Comparison of ENCODE assay signal across 11 mouse cellular contexts in genomic region chr1:124041559-124041958, GRCm38 (mm10). TPM values are rescaled to one million over a fixed set of nuclear protein-coding genes. Genes with fewer than 3 reads are reported as not detected.
DNase-seq lines count a peak whose midpoint lies in the region; ATAC-seq and TF ChIP-seq lines count a peak whose summit lies in the region.
"Had no signal": no experiment of that assay in that cellular context is flagged by ENCODE, and none has a peak within 500 bp of the region (broad histone marks: within the 10 kb centered on the region; RNA-seq: fewer than 3 reads in every experiment).

No protein-coding gene starts in this region.

- TF ChIP-seq POLR2A in cortical plate, adult 2 months (IDR thresholded peaks at IDR 0.05; ENCODE audit: extremely low read depth, insufficient read depth, low read length), result no peak

- WGBS in forebrain, embryonic 12.5 days, result 3% methylated on average over 3 of the region's 3 CpGs

- no peak overlapping the region for H3K4me3 ChIP-seq in cortical plate, adult 2 months (ENCODE audit: insufficient read depth, low read length)
- H3K4me3 ChIP-seq in forebrain, embryonic 12.5 days (replicated peaks), result no peak overlapping the region
- H3K4me3 ChIP-seq: heart, embryonic 13.5 days; lung, embryonic 15.5 days; stomach, embryonic 15.5 days had no signal

- no peaks in the 10 kb centered on the region for H3K9me3 ChIP-seq in forebrain, embryonic 12.5 days
- H3K9me3 ChIP-seq: heart, embryonic 13.5 days; lung, embryonic 15.5 days; stomach, embryonic 15.5 days had no signal

- H3K4me1 ChIP-seq in cortical plate, adult 2 months (ENCODE audit: control insufficient read depth, insufficient read depth, low read length), result no peaks in the 10 kb centered on the region; the same call in 1 of the 2 replicates
- peaks cover 7% of the 10 kb centered on the region for H3K4me1 ChIP-seq in forebrain, embryonic 12.5 days
- H3K4me1 ChIP-seq: lung, embryonic 15.5 days had no signal

- no peak overlapping the region for H3K4me2 ChIP-seq in forebrain, embryonic 12.5 days
- H3K4me2 ChIP-seq: heart, embryonic 13.5 days; lung, embryonic 15.5 days; stomach, embryonic 15.5 days had no signal

- no peak overlapping the region for H3K9ac ChIP-seq in forebrain, embryonic 12.5 days
- H3K9ac ChIP-seq: heart, embryonic 13.5 days; lung, embryonic 15.5 days; stomach, embryonic 15.5 days had no signal

- intact Hi-C loops in heart, postnatal 10 days (cut with DNase I), result no loop called here
- intact Hi-C loops in heart, postnatal 36 days (cut with DNase I), result no loop called here

- ATAC-seq in forebrain, embryonic 12.5 days (ENCODE audit: low FRiP score), result no peak

- peak; percentile 1 to 9 for DNase-seq in heart, postnatal 10 days
- DNase-seq in heart, postnatal 36 days, result no peak
- DNase-seq in right cerebral cortex, adult 18-20 months, result peak; percentile 56
- DNase-seq in right cerebral cortex, postnatal 25 days, result no peak
- DNase-seq in retina, postnatal 7 days (ENCODE audit: low read depth, low spot score), result peak; percentile 4
- no peak for DNase-seq in frontal cortex, postnatal 14 days (ENCODE audit: low spot score in 2 of 2)

- peaks cover 34% of the 10 kb centered on the region for H3K27me3 ChIP-seq in forebrain, embryonic 12.5 days

- peak; percentile 60 for TF ChIP-seq CTCF in cortical plate, adult 2 months (IDR thresholded peaks at IDR 0.05; ENCODE audit: extremely low read depth, insufficient read depth, low read length)

- H3K36me3 ChIP-seq in forebrain, embryonic 12.5 days (replicated peaks), result no peaks in the 10 kb centered on the region
- H3K36me3 ChIP-seq: heart, embryonic 13.5 days; lung, embryonic 15.5 days; stomach, embryonic 15.5 days had no signal

- H3K27ac ChIP-seq in cortical plate, adult 2 months (ENCODE audit: insufficient read depth, low read length), result no peak overlapping the region
- H3K27ac ChIP-seq in forebrain, embryonic 12.5 days, result no peak overlapping the region
- H3K27ac ChIP-seq: heart, embryonic 13.5 days; lung, embryonic 15.5 days; stomach, embryonic 15.5 days had no signal

RNA-seq across cellular contexts. Expression of gene Dpp10, which starts 3.8 kb away (rescaled TPM):
- under 1 TPM in 1 of 2 experiments, not detected in 1; 0.45 TPM for total RNA-seq in heart, postnatal 10 days (2021)
- not detected for total RNA-seq in heart, postnatal 36 days (2021)
- 66.9 and 71.1 TPM in 2 replicates for polyA plus RNA-seq in cortical plate, adult 2 months (2012; rRNA removed)
- 0.77 and 0.97 TPM in 2 replicates for polyA plus RNA-seq in forebrain, embryonic 12.5 days (2016; fragmentation: Nextera tagmentation; extraction: Ambion mirVana)

Comparison
In these comparisons a context has a peak if more than half of its experiments do, and no peak if none do; other contexts are left out.
1. DNase-seq: peak in heart, postnatal 10 days (2 of 2), right cerebral cortex, adult 18-20 months (single experiment) and retina, postnatal 7 days (single experiment); none in heart, postnatal 36 days (0 of 2), right cerebral cortex, postnatal 25 days (single experiment) and frontal cortex, postnatal 14 days (0 of 2).